Mouse (Mus musculus) layer of hippocampus, adult 2 months (tissue): ENCODE results near the gene Stkld1. TPM values are rescaled to one million over a fixed set of nuclear protein-coding genes. Genes with fewer than 3 reads are reported as not detected.

Experiments used
- DNase-seq, 2 experiments: peaks; one replicate each; pipeline ENCODE4 v3.0.0; 2022; ENCODE audit warnings: low spot score in 2 of 2
- H3K27ac ChIP-seq: fragments of 200-600 bp; 2 replicates; pipeline ENCODE4 v1.8.1; 2022
- H3K4me3 ChIP-seq: fragments of 200-600 bp; 2 replicates; pipeline ENCODE4 v1.8.1; 2022; ENCODE audit warnings: mild to moderate bottlenecking
- CTCF ChIP-seq: fragments of 200-600 bp; conservative IDR thresholded peaks from 2 replicates; pipeline ENCODE4 v1.8.1; 2022; ENCODE audit warnings: antibody characterized with exemption, mild to moderate bottlenecking, moderate library complexity
- total RNA-seq, 2 experiments: library from RNA; stranded (reverse); gene quantifications; 2 replicates each; pipeline ENCODE4 v1.2.3; 2021

Stkld1 gene
- total RNA-seq, 2 experiments from 2014 or later: 0.27 TPM; not detected in 1

DNA sequence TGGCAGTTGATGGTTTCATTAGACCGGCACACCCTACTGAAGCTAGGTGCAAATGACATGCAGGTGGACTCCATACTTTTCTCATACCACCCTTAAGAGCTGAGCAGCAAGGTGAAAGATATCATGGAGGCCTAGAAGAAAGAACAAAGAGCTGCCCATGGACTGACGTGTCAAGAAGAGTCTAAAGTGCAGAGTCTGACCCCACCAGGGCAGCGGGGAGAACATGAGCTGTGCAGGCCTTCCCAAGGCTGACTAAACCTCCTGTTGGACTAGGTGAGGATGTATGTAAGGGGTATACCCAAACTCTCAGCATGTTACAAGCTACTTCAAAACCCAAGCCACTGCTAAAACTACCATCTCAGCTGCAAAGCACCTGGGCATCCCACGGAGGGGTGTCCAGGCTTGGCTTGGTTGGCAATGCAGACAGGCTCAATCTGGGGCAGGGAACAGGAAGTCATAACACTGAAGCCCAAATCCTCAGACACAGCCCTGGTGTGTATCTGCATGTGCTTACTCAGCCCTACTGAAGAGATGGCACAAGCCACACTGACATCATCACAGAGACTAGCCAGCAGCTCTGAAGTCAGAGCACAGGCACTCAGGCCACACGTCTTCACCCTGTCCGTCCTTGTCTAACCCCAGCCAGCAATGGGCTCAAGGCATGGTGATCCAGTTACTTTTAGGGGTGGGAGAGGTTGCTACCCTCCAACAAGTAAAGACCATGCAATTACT, 5.9 kb upstream of the Stkld1 start:
- DNase-seq: no peak
- Histone ChIP-seq H3K4me3 (no peak overlapping the region), H3K27ac (no peak overlapping the region)
- TF ChIP-seq CTCF: no peak

- H3K4me3 ChIP-seq: no peak overlapping the region
- peak; percentile 84 for TF ChIP-seq CTCF
- DNase-seq: peak; percentile 68 to 69
These were observed 3.5 kb upstream of the Stkld1 start for GRCm38 (mm10) chr2:26930390-26930789.

DNA sequence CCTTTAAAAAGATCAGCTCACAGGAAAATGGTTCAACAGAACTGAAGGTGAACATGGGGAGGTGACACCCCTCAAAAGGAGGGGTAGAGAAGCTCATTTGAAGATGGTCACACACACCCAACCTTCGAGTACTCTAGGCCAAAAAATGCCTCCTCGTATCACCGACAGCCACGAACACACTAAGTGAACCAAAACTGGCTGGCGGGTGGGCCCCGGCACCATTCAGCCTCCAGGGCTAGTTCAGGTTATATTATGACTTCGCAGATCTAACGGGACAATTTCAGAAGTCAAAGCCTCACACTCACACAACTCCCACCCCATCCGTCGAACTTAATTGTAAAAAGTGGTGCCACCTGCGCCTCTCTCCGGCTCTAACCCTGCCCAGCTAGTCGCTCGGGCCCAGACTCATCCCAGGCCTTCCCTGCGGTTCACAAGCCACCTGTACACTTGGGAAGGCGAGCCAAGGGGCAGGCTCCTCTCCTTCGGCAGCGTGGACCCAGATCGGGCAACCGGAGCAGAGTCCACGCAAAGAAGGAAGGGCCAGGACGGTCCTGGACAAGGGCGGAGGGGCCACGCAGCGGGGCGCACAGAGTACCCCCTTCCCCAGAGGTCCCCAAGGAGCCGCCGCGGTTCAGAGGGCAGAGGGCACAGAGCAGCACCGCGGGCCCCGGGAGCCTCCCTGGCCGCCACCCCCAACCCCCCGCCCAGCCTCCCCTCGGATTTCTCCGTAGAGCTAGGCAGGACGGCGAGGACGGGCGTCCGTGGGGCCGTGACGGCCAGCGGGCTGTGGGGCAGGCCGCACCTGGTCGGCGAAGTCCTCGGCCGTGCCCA, 1.2 kb upstream of the Stkld1 start:
- no peak for TF ChIP-seq CTCF
- peak overlapping the region; percentile 94 for H3K4me3 ChIP-seq
- peak overlapping the region; percentile 93 for H3K27ac ChIP-seq
- no peak for DNase-seq

More at GRCm38 (mm10) chr2:26930390-26930789, 3.5 kb upstream of the Stkld1 start:
- H3K27ac ChIP-seq: peak overlapping the region; percentile 15; the same call in 1 of the 2 replicates

DNA sequence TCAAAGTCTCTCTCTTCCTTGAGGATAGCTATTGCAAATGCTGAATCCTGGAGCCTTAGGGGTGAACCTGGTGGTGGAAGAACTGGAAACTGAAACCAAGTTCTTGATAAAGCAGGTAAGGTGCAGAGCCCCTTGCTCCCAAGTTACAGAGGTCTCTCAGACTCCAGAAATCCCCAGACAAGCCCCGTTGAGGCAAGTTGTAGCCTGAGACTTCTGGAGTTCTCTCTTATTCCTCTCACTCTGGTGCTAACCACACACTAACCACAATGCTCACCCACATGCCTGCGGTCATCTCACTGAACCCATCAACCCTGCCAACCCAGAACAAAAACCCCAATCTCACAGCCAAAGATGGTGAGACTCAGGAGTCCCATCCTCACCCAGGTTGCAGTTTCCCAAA, 1.4 kb downstream of the Stkld1 start:
- Histone ChIP-seq H3K27ac (no peak overlapping the region), H3K4me3 (no peak overlapping the region)
- DNase-seq: no peak
- no peak for TF ChIP-seq CTCF

- Histone ChIP-seq H3K27ac (no peak overlapping the region), H3K4me3 (no peak overlapping the region)
- TF ChIP-seq CTCF: no peak
- DNase-seq: no peak
These were observed 2.6 kb downstream of the Stkld1 start for GRCm38 (mm10) chr2:26936425-26936824.

GRCm38 (mm10) chr2:26941539-26941938, 7.7 kb downstream of the Stkld1 start:
- DNase-seq: no peak
- Histone ChIP-seq H3K4me3 (no peak overlapping the region), H3K27ac (no peak overlapping the region)
- TF ChIP-seq CTCF: peak; percentile 35

DNA sequence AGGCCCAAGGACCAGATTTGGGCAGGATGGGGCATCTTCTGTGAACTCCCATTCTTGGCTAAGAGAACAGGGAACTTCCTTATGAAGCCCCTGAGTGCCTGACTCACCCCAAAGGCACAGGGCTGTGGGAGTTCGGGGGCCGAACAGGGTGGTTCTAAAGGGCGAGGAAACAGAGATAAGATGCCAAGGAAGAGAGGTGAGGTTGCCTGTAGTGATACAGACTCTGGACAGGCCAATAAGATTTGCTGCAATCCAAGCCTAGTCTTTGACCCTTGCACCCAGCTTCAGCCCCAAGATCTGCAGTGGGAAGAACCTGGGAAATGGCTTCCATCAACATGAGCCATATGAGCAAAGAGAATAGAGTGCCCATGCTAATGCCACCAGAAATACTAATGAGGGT, 9.4 kb downstream of the Stkld1 start:
- no peak for DNase-seq
- TF ChIP-seq CTCF: no peak

DNA sequence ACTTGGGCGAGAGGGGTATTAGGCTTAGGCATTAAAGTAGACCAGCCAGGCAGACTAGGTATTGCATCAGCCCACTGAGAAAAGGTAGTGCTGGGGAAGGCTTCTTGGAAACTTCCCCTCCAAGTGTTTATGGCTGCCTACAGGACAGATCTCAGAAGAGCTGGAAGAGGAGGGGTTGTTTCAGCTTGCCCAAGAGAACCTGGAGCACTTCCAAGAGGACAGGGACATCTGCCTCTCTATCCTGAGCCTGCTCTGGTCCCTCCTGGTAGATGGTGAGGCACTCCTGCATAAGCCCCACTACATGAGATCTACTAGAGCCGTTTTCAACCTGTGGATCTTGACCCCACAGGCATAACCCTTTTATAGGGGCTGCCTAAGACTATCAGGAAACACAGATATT, 16.6 kb downstream of the Stkld1 start:
- Histone ChIP-seq H3K4me3 (no peak overlapping the region), H3K27ac (no peak overlapping the region)
- no peak for DNase-seq
- no peak for TF ChIP-seq CTCF

More for the DNA sequence above, 9.4 kb downstream of the Stkld1 start:
- H3K27ac ChIP-seq: no peak overlapping the region
- no peak overlapping the region for H3K4me3 ChIP-seq

DNA sequence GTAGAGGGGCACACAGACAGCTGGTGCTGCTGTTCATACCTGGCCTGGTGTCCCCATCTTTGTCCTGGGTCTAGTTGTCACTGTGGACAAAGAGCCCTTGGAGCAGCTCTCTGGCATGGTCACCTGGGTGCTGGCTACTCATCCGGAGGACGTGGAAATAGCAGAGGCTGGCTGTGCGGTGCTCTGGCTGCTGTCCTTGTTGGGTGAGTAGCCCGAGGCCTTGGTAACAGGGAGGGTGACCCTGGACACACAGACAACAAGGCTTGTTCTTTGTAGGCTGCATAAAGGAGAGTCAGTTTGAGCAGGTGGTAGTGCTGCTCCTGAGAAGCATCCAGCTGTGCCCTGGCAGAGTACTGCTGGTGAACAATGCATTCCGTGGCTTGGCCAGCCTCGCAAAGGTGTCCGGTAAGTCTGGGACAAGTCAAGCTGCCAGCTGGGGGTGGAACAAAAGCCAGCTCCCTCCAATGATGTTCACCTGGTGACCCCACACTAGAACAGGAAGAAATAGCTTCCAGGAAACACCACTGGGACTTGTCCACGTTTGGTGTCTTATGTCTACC, 17.6 kb downstream of the Stkld1 start:
- no peak overlapping the region for H3K4me3 ChIP-seq
- no peak for DNase-seq
- TF ChIP-seq CTCF: no peak
- H3K27ac ChIP-seq: no peak overlapping the region

- no peak for TF ChIP-seq CTCF
- H3K4me3 ChIP-seq: no peak overlapping the region
- DNase-seq: no peak
- no peak overlapping the region for H3K27ac ChIP-seq
These were observed 18.3 kb downstream of the Stkld1 start for GRCm38 (mm10) chr2:26952193-26952592.

GRCm38 (mm10) chr2:26952866-26953265, 19.0 kb downstream of the Stkld1 start:
- H3K27ac ChIP-seq: no peak overlapping the region
- no peak for TF ChIP-seq CTCF
- no peak for DNase-seq
- H3K4me3 ChIP-seq: no peak overlapping the region

GRCm38 (mm10) chr2:26954735-26955395, 21.0 kb downstream of the Stkld1 start:
- no peak overlapping the region for H3K4me3 ChIP-seq
- TF ChIP-seq CTCF: no peak
- no peak overlapping the region for H3K27ac ChIP-seq
- no peak for DNase-seq
